Mouse (Mus musculus) E14TG2a.4 (cell line): ENCODE results near the gene Evc2.

Experiments
- CTCF ChIP-seq: conservative IDR thresholded peaks from 2 replicates; pipeline ENCODE4 v1.5.1; 2014; ENCODE audit warnings: low read length
- POU5F1 ChIP-seq: IDR thresholded peaks from 2 replicates; pipeline ENCODE4 v1.6.1; 2014; ENCODE audit warnings: low read length, borderline replicate concordance

DNA sequence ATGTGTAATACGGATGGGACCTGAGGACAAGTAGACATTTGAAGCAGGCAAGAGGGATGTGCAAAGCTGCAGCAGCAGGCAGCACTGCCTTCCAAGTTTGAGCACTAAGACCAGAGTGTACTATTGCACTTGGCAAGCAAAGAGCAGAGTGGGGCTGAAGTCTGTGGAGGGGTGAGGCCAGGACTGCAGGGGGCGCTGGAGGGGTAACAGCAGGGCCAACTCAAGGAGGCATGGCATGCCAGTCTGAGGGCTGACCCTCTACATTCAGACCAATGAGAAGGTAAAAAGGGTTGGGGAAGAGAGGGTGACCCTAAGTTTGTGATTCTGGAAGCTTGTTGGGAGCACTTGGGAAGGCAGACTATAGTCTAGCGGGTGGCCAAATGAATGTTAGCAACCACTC lies 45.3 kb downstream of the Evc2 start:
- TF ChIP-seq CTCF (peak; percentile 13; the same call in 1 of the 2 replicates), POU5F1 (no peak)
